Mouse (Mus musculus) heart, adult 2 months (tissue): ENCODE results near the gene Dgke. TPM values are rescaled to one million over a fixed set of nuclear protein-coding genes. Genes with fewer than 3 reads are reported as not detected.

Source experiments
- DNase-seq, 2 experiments: peaks; one replicate each; pipeline ENCODE4 v3.0.0; 2021
- H3K27ac ChIP-seq: fragments of 200-600 bp; 2 replicates; pipeline ENCODE4 v1.8.1; 2022
- H3K27me3 ChIP-seq: fragments of 200-500 bp; 2 replicates; pipeline ENCODE4 v1.6.1; 2012; ENCODE audit warnings: mild to moderate bottlenecking, low read length, inconsistent platforms, mixed read lengths; ENCODE audit not compliant: control insufficient read depth, insufficient read depth
- H3K36me3 ChIP-seq: fragments of 200-500 bp; 2 replicates; pipeline ENCODE4 v1.6.1; 2012; ENCODE audit warnings: low read length, inconsistent platforms; ENCODE audit not compliant: control insufficient read depth, insufficient read depth
- H3K4me1 ChIP-seq: fragments of 200-500 bp; 2 replicates; pipeline ENCODE4 v1.6.1; 2011; ENCODE audit warnings: low read length; ENCODE audit not compliant: control insufficient read depth, insufficient read depth
- H3K4me3 ChIP-seq: fragments of 200-600 bp; 2 replicates; pipeline ENCODE4 v1.8.1; 2022
- H3K79me2 ChIP-seq: fragments of 200-500 bp; replicated peaks from 2 replicates; pipeline ENCODE4 v1.6.1; 2012; ENCODE audit warnings: mild to moderate bottlenecking, inconsistent platforms, low read length, moderate library complexity, mixed read lengths; ENCODE audit not compliant: control insufficient read depth, insufficient read depth
- H3K9ac ChIP-seq: fragments of 200-500 bp; 2 replicates; pipeline ENCODE4 v1.6.1; 2012; ENCODE audit warnings: low read depth, mild to moderate bottlenecking, control low read depth, inconsistent platforms, low read length, mixed read lengths
- CTCF ChIP-seq: fragments of 200-600 bp; IDR thresholded peaks from 2 replicates; pipeline ENCODE4 v1.8.1; 2022; ENCODE audit warnings: antibody characterized with exemption, mild to moderate bottlenecking, moderate library complexity
- EP300 ChIP-seq: fragments of 200-500 bp; IDR thresholded peaks from 2 replicates; pipeline ENCODE4 v1.6.1; 2011; ENCODE audit warnings: low read depth, low read length, control low read depth; ENCODE audit not compliant: insufficient read depth
- POLR2A ChIP-seq: fragments of 200-500 bp; IDR thresholded peaks from 2 replicates; pipeline ENCODE4 v1.6.1; 2011; ENCODE audit warnings: mild to moderate bottlenecking, low read depth, low read length, control low read depth; ENCODE audit not compliant: insufficient read depth
- WGBS: fragments of 180-500 bp; shearing (Covaris S2); methylation state at CpG from one replicate; pipeline ENCODE4 v1.1.7; 2018; 5-methylcytosine and 5-hydroxymethylcytosine counted together
- intact Hi-C: fragments of 180-260 bp; cut with DNase I; formaldehyde crosslinking; loops from one replicate; pipeline ENCODE4 v1.15.1; 2025
- polyA plus RNA-seq: library from polyadenylated mRNA; depleted of rRNA; stranded (reverse); fragments of >200 nt; gene quantifications from 2 replicates; pipeline ENCODE4 v1.2.3, GENCODE M21; 2012
- total RNA-seq, 2 experiments: library from RNA; stranded (reverse); gene quantifications; 2 replicates each; pipeline ENCODE4 v1.2.3; 2021

The Dgke gene
- total and polyA plus RNA-seq, 3 experiments = 5.6 to 12.4 (median 9.3) TPM

GRCm38 (mm10) chr11:89002068-89002467 lies 64.6 kb downstream of the Dgke start:
- Histone ChIP-seq H3K9ac (no peak overlapping the region), H3K27ac (peak overlapping the region; percentile 77), H3K27me3 (no peaks in the 10 kb centered on the region), H3K36me3 (peaks cover 9% of the 10 kb centered on the region), H3K4me1 (peaks cover 16% of the 10 kb centered on the region), H3K79me2 (peaks cover 3% of the 10 kb centered on the region; the same call in 1 of the 2 replicates), H3K4me3 (peak overlapping the region; percentile 47)
- 48% methylated on average over 5 of the region's 5 CpGs for WGBS
- intact Hi-C loops = loop anchor here (2.0 kb wide), 2 partner anchors 21 to 57 kb away; no protein-coding TSS in a partner anchor
- TF ChIP-seq CTCF (no peak), POLR2A (no peak), EP300 (no peak)
- no peak for DNase-seq

- intact Hi-C loops = no loop called here
Measured at GRCm38 (mm10) chr11:89001569-89001968, 65.1 kb downstream of the Dgke start.

GRCm38 (mm10) chr11:89000527-89000819 lies 66.2 kb downstream of the Dgke start:
- peaks cover 4% of the 10 kb centered on the region for H3K36me3 ChIP-seq
- no peak for TF ChIP-seq EP300
- no peak for TF ChIP-seq CTCF
- TF ChIP-seq POLR2A = peak; percentile 38; the same call in 1 of the 2 replicates
- intact Hi-C loops = no loop called here
- H3K27me3 ChIP-seq = no peaks in the 10 kb centered on the region
- peaks cover 3% of the 10 kb centered on the region; the same call in 1 of the 2 replicates for H3K79me2 ChIP-seq
- H3K9ac ChIP-seq = peak overlapping the region; percentile 81
- peaks cover 16% of the 10 kb centered on the region for H3K4me1 ChIP-seq
- H3K27ac ChIP-seq = peak overlapping the region; percentile 86
- peak overlapping the region; percentile 88 for H3K4me3 ChIP-seq
- DNase-seq = no peak

More at GRCm38 (mm10) chr11:89001569-89001968, 65.1 kb downstream of the Dgke start:
- DNase-seq = no peak
- H3K36me3 ChIP-seq = peaks cover 9% of the 10 kb centered on the region
- TF ChIP-seq CTCF (no peak), POLR2A (no peak), EP300 (no peak)
- peak overlapping the region; percentile 86 for H3K27ac ChIP-seq
- 44% methylated on average over 7 of the region's 7 CpGs for WGBS
- H3K4me3 ChIP-seq = peak overlapping the region; percentile 88
- peak overlapping the region; percentile 66 for H3K9ac ChIP-seq
- H3K79me2 ChIP-seq = peaks cover 3% of the 10 kb centered on the region; the same call in 1 of the 2 replicates
- H3K27me3 ChIP-seq = no peaks in the 10 kb centered on the region
- H3K4me1 ChIP-seq = peaks cover 16% of the 10 kb centered on the region

GRCm38 (mm10) chr11:88999723-89000526 lies 66.7 kb downstream of the Dgke start:
- WGBS = 13% methylated on average over 33 of the region's 33 CpGs
- H3K27me3 ChIP-seq = no peaks in the 10 kb centered on the region
- DNase-seq = peak in 1 of 2 experiments; percentile 59
- peaks cover 3% of the 10 kb centered on the region; the same call in 1 of the 2 replicates for H3K79me2 ChIP-seq
- H3K4me3 ChIP-seq = peak overlapping the region; percentile 88
- peak overlapping the region; percentile 81 for H3K9ac ChIP-seq
- peaks cover 16% of the 10 kb centered on the region for H3K4me1 ChIP-seq
- H3K36me3 ChIP-seq = no peaks in the 10 kb centered on the region
- peak overlapping the region; percentile 86 for H3K27ac ChIP-seq
- no peak for TF ChIP-seq POLR2A
- no peak for TF ChIP-seq CTCF
- TF ChIP-seq EP300 = 0 out of 2 replicates have a peak, but pooled peaks have one; percentile 24
- intact Hi-C loops = loop anchor here (1.0 kb wide), 1 partner anchor 28 kb away; no protein-coding TSS in a partner anchor

GRCm38 (mm10) chr11:88998974-88999722 lies 67.5 kb downstream of the Dgke start, which contains the start of gene Trim25:
Gene Trim25, plus strand, starts transcription at chr11:88999376.
- no peaks in the 10 kb centered on the region for H3K27me3 ChIP-seq
- intact Hi-C loops = loop anchor here (1.0 kb wide), 1 partner anchor 29 kb away; no protein-coding TSS in a partner anchor
- peak within 1 kb of the TSS; percentile 88 for H3K4me3 ChIP-seq
- H3K79me2 ChIP-seq = peaks cover 3% of the 10 kb centered on the region; the same call in 1 of the 2 replicates
- H3K9ac ChIP-seq = peak within 1 kb of the TSS; percentile 81
- H3K27ac ChIP-seq = peak within 1 kb of the TSS; percentile 86
- WGBS = 1% methylated on average over 48 of the region's 48 CpGs
- TF ChIP-seq EP300 (peak; percentile 94), POLR2A (peak; percentile 98), CTCF (peak; percentile 40)
- H3K4me1 ChIP-seq = peaks cover 16% of the 10 kb centered on the region
- DNase-seq = peak; percentile 97
- no peaks in the 10 kb centered on the region for H3K36me3 ChIP-seq
